Mouse (Mus musculus): ENCODE measurements around the gene Jtb. TPM values are rescaled to one million over a fixed set of nuclear protein-coding genes. Genes with fewer than 3 reads are reported as not detected.
A peak's percentile ranks its signal among the peaks of the same experiment; 100 is the strongest.

Gene Jtb
- polyA plus RNA-seq, 1 experiment from 2014 or later: 95.8 TPM

DNA sequence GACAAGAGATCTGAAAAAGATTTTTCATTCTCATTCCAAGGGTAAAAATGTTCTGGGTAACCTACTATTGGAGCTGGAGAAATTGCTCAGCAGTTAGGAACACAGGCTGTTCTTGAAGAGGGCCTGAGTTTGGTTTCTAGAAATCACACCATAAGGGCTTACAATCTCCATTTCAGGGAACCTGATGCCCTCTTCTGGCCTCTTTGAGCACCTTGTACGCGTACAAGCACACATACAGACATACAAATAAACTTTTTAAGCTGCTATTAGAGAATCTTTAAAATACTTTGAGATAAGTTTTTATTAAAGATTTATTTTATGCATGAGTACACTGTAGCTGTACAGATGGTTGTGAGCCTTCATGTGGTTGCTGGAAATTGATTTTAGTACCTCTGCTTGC is 26.8 kb upstream of the Jtb start:
- H3K27me3 ChIP-seq (ENCODE audit: control insufficient read depth, insufficient read depth, low read length): no peaks in the 10 kb centered on the region
- no peak overlapping the region for H3K4me2 ChIP-seq
- H3K36me3 ChIP-seq (ENCODE audit: control insufficient read depth, insufficient read depth, low read length): peaks cover 7% of the 10 kb centered on the region; the same call in 1 of the 2 replicates
- no peak overlapping the region for H3K4me3 ChIP-seq (ENCODE audit: low read depth, low read length)
- H3K4me1 ChIP-seq (ENCODE audit: control insufficient read depth, insufficient read depth, low read length): no peaks in the 10 kb centered on the region; the same call in 1 of the 2 replicates
- no peak overlapping the region for H3K27ac ChIP-seq (ENCODE audit: low read depth, low read length)
- ATAC-seq (replicated peaks; ENCODE audit: insufficient number of reproducible peaks, low FRiP score, low TSS enrichment): no peak
- no peak overlapping the region for H3K9ac ChIP-seq (ENCODE audit: low read depth, low read length)
- WGBS (ENCODE audit: insufficient replicate concordance): 94% methylated on average over 2 of the region's 2 CpGs
- no peaks in the 10 kb centered on the region for H3K9me3 ChIP-seq (replicated peaks; ENCODE audit: control insufficient read depth, low read length)

DNA sequence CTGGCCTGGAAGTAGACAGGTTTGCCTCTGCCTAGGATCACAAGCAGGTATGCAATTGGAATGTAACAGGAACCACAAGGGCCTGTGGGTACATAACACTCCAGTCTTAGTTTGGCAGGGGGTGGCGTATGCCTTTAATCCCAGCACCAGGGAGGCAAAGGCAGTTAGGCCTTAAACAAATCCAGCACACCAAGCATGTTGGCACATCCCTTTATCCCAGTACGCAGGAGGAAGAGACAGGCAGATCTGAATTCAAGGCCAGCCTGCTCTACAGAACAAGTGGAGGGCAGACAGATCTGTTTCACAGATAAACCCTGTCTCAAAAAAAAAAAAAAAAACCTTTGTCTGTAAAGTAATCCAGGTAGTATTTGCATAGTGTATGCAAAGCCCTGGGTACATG is 22.7 kb upstream of the Jtb start:
- H3K4me1 ChIP-seq (ENCODE audit: control insufficient read depth, insufficient read depth, low read length): peaks cover 12% of the 10 kb centered on the region
- H3K27ac ChIP-seq (ENCODE audit: low read depth, low read length): no peak overlapping the region
- H3K4me2 ChIP-seq: no peak overlapping the region
- WGBS (ENCODE audit: insufficient replicate concordance): 85% methylated on average over 2 of the region's 2 CpGs
- H3K9me3 ChIP-seq (replicated peaks; ENCODE audit: control insufficient read depth, low read length): no peaks in the 10 kb centered on the region
- H3K9ac ChIP-seq (ENCODE audit: low read depth, low read length): no peak overlapping the region
- H3K36me3 ChIP-seq (ENCODE audit: control insufficient read depth, insufficient read depth, low read length): peaks cover 18% of the 10 kb centered on the region
- H3K4me3 ChIP-seq (ENCODE audit: low read depth, low read length): no peak overlapping the region
- ATAC-seq (replicated peaks; ENCODE audit: insufficient number of reproducible peaks, low FRiP score, low TSS enrichment): no peak
- no peaks in the 10 kb centered on the region for H3K27me3 ChIP-seq (ENCODE audit: control insufficient read depth, insufficient read depth, low read length)

DNA sequence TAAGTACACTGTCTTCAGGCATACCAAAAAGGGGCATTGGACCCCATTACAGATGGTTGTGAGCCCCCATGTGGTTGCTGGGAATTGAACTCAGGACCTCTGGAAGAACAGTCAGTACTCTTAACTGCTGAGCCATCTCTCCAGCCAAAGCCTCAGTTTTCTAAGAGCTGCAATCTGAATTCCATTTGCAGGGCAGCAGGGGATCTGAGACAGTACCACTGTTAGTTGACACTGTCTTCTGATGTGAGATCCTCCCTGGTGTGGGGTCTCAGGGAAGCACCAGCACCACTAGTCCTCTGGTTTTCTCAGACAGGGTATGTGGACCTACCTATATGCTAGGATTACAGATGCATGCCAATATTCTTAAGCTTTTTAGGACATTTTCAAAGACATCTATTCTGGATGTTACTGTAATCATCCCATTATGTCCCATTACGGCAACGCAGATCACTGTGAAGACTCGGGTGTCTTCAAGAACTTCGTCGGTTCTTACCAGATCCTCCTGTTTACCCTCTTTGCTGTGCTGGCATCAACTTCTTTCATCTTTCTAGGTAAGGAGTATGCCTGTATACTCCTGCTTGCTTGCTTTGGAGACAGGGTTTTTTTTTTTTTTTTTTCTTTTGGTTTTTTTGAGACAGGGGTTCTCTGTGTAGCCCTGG is 21.4 kb upstream of the Jtb start:
- H3K9ac ChIP-seq (ENCODE audit: low read depth, low read length): no peak overlapping the region
- 93% methylated on average over 5 of the region's 5 CpGs for WGBS (ENCODE audit: insufficient replicate concordance)
- no peaks in the 10 kb centered on the region for H3K9me3 ChIP-seq (replicated peaks; ENCODE audit: control insufficient read depth, low read length)
- H3K27ac ChIP-seq (ENCODE audit: low read depth, low read length): no peak overlapping the region
- no peak overlapping the region for H3K4me2 ChIP-seq
- H3K36me3 ChIP-seq (ENCODE audit: control insufficient read depth, insufficient read depth, low read length): peaks cover 18% of the 10 kb centered on the region
- no peak overlapping the region for H3K4me3 ChIP-seq (ENCODE audit: low read depth, low read length)
- no peak for ATAC-seq (replicated peaks; ENCODE audit: insufficient number of reproducible peaks, low FRiP score, low TSS enrichment)
- H3K4me1 ChIP-seq (ENCODE audit: control insufficient read depth, insufficient read depth, low read length): peaks cover 12% of the 10 kb centered on the region
- no peaks in the 10 kb centered on the region for H3K27me3 ChIP-seq (ENCODE audit: control insufficient read depth, insufficient read depth, low read length)

DNA sequence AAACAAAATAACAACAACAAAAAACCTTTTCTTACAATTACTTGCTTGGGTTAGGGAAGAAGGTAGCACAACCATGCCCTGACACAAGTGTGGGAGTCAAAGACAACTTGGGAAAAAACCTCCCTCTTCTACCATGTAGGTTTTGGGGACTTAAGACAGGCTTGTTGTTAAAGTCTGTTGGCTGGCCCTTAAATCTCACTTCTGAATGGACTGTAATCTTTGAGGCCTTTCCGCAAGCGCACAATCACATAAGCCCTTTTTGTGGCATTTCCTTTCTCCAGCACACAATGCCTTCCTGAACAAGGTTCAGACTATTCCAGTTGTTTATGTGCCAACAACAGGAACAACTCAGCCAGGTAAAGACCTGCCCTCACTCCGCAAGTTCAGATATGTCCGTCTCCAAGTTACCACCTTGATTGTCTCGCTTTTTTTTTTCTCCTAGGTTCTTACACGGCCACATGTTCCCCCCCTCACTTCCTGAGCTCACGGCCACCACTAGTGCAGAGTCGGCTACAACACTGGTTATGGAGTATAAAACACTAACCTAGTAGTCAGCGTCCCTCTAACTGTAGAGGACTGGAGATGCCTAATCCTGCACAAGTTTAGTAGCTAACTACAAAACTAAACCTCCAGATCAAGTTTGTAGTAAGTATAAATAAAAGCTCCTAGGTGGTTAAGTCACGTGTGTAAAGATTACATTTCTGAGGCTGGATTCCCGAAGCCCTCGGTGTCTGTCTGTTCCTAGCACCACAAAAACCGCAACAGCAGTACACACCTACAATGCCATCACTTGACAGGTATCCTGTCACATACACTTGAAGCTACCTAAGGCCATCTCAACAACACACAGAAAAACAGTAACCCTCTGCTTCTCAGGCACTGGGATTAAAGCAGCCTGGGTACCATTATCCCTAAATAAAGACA is 19.7 kb upstream of the Jtb start:
- Histone ChIP-seq H3K9me3 (replicated peaks; ENCODE audit: control insufficient read depth, low read length) (no peaks in the 10 kb centered on the region), H3K27me3 (ENCODE audit: control insufficient read depth, insufficient read depth, low read length) (no peaks in the 10 kb centered on the region), H3K4me2 (peak overlapping the region; percentile 88), H3K9ac (ENCODE audit: low read depth, low read length) (peak overlapping the region; percentile 49), H3K36me3 (ENCODE audit: control insufficient read depth, insufficient read depth, low read length) (peaks cover 18% of the 10 kb centered on the region), H3K4me1 (ENCODE audit: control insufficient read depth, insufficient read depth, low read length) (peaks cover 12% of the 10 kb centered on the region), H3K4me3 (ENCODE audit: low read depth, low read length) (peak overlapping the region; percentile 88; the same call in 1 of the 2 replicates), H3K27ac (ENCODE audit: low read depth, low read length) (peak overlapping the region; percentile 31; the same call in 1 of the 2 replicates)
- 69% methylated on average over 13 of the region's 13 CpGs for WGBS (ENCODE audit: insufficient replicate concordance)
- ATAC-seq (replicated peaks; ENCODE audit: insufficient number of reproducible peaks, low FRiP score, low TSS enrichment): no peak

DNA sequence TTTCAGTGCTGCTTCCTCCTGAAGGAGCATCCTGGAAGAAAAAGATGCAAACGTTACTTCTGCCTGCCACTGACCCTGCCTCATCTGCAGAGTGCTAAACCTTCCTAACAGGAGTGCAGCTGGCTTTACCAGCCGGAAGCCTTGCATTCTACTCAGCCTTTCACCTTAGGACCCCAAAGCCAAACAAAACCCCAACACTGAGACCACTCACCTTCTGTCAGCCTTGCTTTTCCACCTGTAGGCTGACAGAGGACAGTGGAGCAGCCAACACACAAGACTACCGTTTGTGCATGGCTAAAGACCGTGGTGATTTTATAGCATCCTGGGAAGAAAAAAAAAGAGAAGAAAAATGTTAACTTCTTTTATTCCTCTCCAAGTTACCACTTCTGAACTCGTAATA is 18.7 kb upstream of the Jtb start:
- WGBS (ENCODE audit: insufficient replicate concordance): 14% methylated on average over 5 of the region's 5 CpGs
- Histone ChIP-seq H3K27me3 (ENCODE audit: control insufficient read depth, insufficient read depth, low read length) (no peaks in the 10 kb centered on the region), H3K9me3 (replicated peaks; ENCODE audit: control insufficient read depth, low read length) (no peaks in the 10 kb centered on the region), H3K27ac (ENCODE audit: low read depth, low read length) (peak overlapping the region; percentile 93; the same call in 1 of the 2 replicates), H3K4me2 (peak overlapping the region; percentile 88), H3K4me1 (ENCODE audit: control insufficient read depth, insufficient read depth, low read length) (peaks cover 12% of the 10 kb centered on the region), H3K36me3 (ENCODE audit: control insufficient read depth, insufficient read depth, low read length) (peaks cover 18% of the 10 kb centered on the region), H3K9ac (ENCODE audit: low read depth, low read length) (peak overlapping the region; percentile 93), H3K4me3 (ENCODE audit: low read depth, low read length) (peak overlapping the region; percentile 88)
- no peak for ATAC-seq (replicated peaks; ENCODE audit: insufficient number of reproducible peaks, low FRiP score, low TSS enrichment)

DNA sequence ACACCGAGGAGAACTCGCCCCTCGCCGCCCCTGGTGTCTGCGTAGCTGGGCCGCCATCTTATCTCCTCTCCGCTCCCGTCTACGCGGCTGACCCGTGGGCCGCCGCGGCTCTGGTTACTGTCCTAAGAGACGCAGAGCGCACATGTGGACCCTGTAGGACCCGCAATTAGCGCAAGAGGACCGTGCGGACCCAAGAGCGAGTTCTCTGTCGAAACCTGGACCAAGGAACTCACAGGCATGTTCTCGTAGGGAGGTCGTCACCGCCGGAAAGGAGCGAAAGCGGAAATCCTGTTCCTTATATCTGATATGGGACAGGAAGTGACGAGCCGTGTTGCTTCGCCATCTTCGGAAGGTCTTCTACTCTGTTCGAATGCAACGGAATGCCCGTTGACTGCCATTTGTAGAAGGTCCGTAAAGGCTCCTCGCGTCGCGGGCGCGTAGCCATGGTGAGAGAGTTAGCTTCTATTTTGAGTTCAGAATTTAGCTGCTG is 18.0 kb upstream of the Jtb start, which contains the start of the genes Rps27 and Rab13:
Rps27 (minus strand) TSS at position 275 of the 490 bp plus-strand sequence.
Rab13 (plus strand) TSS at position 319 of the 490 bp plus-strand sequence.
- WGBS (ENCODE audit: insufficient replicate concordance): under 1% methylated on average over 42 of the region's 42 CpGs
- Histone ChIP-seq H3K9ac (ENCODE audit: low read depth, low read length) (peak within 1 kb of the TSS; percentile 93), H3K27me3 (ENCODE audit: control insufficient read depth, insufficient read depth, low read length) (no peaks in the 10 kb centered on the region), H3K27ac (ENCODE audit: low read depth, low read length) (peak within 1 kb of the TSS; percentile 93), H3K4me2 (peak within 1 kb of the TSS; percentile 88), H3K4me1 (ENCODE audit: control insufficient read depth, insufficient read depth, low read length) (peaks cover 12% of the 10 kb centered on the region), H3K4me3 (ENCODE audit: low read depth, low read length) (peak within 1 kb of the TSS; percentile 88), H3K9me3 (replicated peaks; ENCODE audit: control insufficient read depth, low read length) (no peaks in the 10 kb centered on the region), H3K36me3 (ENCODE audit: control insufficient read depth, insufficient read depth, low read length) (peaks cover 14% of the 10 kb centered on the region)
- peak; percentile 79 for ATAC-seq (replicated peaks; ENCODE audit: insufficient number of reproducible peaks, low FRiP score, low TSS enrichment)

DNA sequence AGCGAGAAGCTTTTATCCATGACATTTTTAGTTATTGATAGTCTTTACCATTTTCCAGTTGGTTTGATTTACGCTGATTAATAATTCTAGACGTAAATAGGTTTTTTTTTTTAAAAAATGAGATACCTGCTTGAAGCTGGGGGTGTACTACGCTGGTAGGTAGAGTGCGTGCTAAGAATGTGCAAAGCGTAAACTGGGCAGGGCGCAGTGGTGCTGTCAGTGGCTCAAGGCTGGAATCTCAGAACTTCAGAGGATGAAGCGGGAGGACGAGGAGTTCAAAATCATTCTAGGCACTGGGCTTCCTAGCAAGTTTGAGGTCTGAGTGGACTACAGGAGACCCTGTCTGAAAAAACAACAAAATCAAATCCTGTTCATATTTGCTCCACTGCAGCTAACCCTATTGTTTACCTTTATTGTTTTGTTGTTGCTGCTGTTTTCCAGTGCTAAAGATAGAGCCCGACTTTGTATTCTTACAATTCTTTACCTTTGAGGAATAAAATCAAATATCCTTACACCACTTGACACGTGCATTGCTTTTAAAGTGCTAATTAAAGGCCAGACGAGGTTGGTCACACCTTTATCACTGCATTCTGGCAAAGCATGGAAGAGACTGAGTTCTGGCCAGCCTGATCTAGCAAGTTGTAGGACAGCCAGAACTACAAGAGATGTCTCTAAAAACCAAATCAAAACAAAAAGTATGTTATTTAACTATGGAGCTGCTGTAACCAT is 17.3 kb upstream of the Jtb start:
- H3K4me3 ChIP-seq (ENCODE audit: low read depth, low read length): peak overlapping the region; percentile 88
- H3K27me3 ChIP-seq (ENCODE audit: control insufficient read depth, insufficient read depth, low read length): no peaks in the 10 kb centered on the region
- peaks cover 12% of the 10 kb centered on the region for H3K4me1 ChIP-seq (ENCODE audit: control insufficient read depth, insufficient read depth, low read length)
- ATAC-seq (replicated peaks; ENCODE audit: insufficient number of reproducible peaks, low FRiP score, low TSS enrichment): no peak
- no peaks in the 10 kb centered on the region for H3K9me3 ChIP-seq (replicated peaks; ENCODE audit: control insufficient read depth, low read length)
- H3K36me3 ChIP-seq (ENCODE audit: control insufficient read depth, insufficient read depth, low read length): peaks cover 11% of the 10 kb centered on the region
- H3K27ac ChIP-seq (ENCODE audit: low read depth, low read length): peak overlapping the region; percentile 46; the same call in 1 of the 2 replicates
- H3K9ac ChIP-seq (ENCODE audit: low read depth, low read length): peak overlapping the region; percentile 93
- peak overlapping the region; percentile 88 for H3K4me2 ChIP-seq
- 10% methylated on average over 12 of the region's 12 CpGs for whole genome bisulfite sequencing (ENCODE audit: insufficient replicate concordance)

DNA sequence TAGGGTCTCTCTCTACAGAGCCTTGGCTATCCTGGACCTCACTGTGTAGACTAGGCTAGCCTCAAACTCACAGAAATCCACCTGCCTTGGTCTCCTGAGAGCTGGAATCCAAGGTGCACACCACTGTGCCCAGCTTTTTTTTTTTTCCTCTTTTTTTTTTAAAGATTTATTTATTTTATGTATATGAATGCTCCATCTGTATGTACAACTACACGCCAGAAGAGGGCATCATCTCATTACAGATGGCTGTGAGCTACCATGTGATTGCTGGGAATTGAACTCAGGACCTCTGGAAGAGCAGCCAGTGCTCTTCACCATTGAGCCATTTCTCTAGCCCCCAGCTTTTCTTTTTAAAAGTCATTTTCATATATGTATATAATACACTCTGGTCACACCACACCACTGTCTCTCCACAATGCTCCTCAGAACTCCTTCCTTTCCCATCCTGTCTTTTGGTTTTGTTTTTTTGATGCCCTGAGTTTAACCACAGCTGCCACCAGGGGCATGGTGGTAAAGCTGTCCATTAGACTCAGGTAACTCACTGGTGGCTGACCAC is 15.5 kb upstream of the Jtb start:
- peaks cover 14% of the 10 kb centered on the region for H3K4me1 ChIP-seq (ENCODE audit: control insufficient read depth, insufficient read depth, low read length)
- H3K9ac ChIP-seq (ENCODE audit: low read depth, low read length): no peak overlapping the region
- WGBS (ENCODE audit: insufficient replicate concordance): 23% methylated on average over 1 of the region's 1 CpGs
- peaks cover 5% of the 10 kb centered on the region; the same call in 1 of the 2 replicates for H3K36me3 ChIP-seq (ENCODE audit: control insufficient read depth, insufficient read depth, low read length)
- no peaks in the 10 kb centered on the region for H3K9me3 ChIP-seq (replicated peaks; ENCODE audit: control insufficient read depth, low read length)
- no peak for ATAC-seq (replicated peaks; ENCODE audit: insufficient number of reproducible peaks, low FRiP score, low TSS enrichment)
- no peaks in the 10 kb centered on the region for H3K27me3 ChIP-seq (ENCODE audit: control insufficient read depth, insufficient read depth, low read length)
- H3K27ac ChIP-seq (ENCODE audit: low read depth, low read length): no peak overlapping the region
- H3K4me2 ChIP-seq: no peak overlapping the region
- H3K4me3 ChIP-seq (ENCODE audit: low read depth, low read length): no peak overlapping the region

All from heart, embryonic 11.5 days (tissue).